Mouse (Mus musculus) embryo, embryonic 9.5 days (tissue): Measurements from ENCODE around the gene Nop9.

Experiments used
- DNase-seq: peaks from one replicate; pipeline ENCODE4 v3.0.0-alpha.2; 2017; ENCODE audit errors: extremely low spot score

Nop9 gene

GRCm38 (mm10) chr14:55769087-55769703 is 23.7 kb downstream of the Nop9 start:
- DNase-seq: no peak

- DNase-seq: no peak
These were observed 31.2 kb downstream of the Nop9 start for GRCm38 (mm10) chr14:55776711-55777110.

- no peak for DNase-seq
These were observed 31.7 kb downstream of the Nop9 start for GRCm38 (mm10) chr14:55777176-55777575.

GRCm38 (mm10) chr14:55777806-55778205 is 32.3 kb downstream of the Nop9 start:
- no peak for DNase-seq

GRCm38 (mm10) chr14:55778686-55779085 is 33.2 kb downstream of the Nop9 start:
- DNase-seq: no peak

- DNase-seq: no peak
These were observed 34.2 kb downstream of the Nop9 start for GRCm38 (mm10) chr14:55779656-55780055.

- DNase-seq: no peak
These were observed 35.2 kb downstream of the Nop9 start for GRCm38 (mm10) chr14:55780736-55781135.

GRCm38 (mm10) chr14:55781310-55781709 is 35.8 kb downstream of the Nop9 start:
- DNase-seq: peak; percentile 71

GRCm38 (mm10) chr14:55782361-55782960 is 37.0 kb downstream of the Nop9 start:
- no peak for DNase-seq

GRCm38 (mm10) chr14:55783171-55783957 is 37.9 kb downstream of the Nop9 start:
- DNase-seq: peak; percentile 45

GRCm38 (mm10) chr14:55783958-55784235 is 38.4 kb downstream of the Nop9 start, which contains the start of gene Adcy4:
Gene Adcy4 (minus strand): TSS chr14:55784095.
- no peak for DNase-seq

- no peak for DNase-seq
These were observed 39.7 kb downstream of the Nop9 start for GRCm38 (mm10) chr14:55785195-55785594.

GRCm38 (mm10) chr14:55787731-55788130 is 42.2 kb downstream of the Nop9 start:
- DNase-seq: no peak

- DNase-seq: peak; percentile 36
These were observed 43.0 kb downstream of the Nop9 start, which contains the start of gene Ripk3 for GRCm38 (mm10) chr14:55788256-55789050. Gene Ripk3 (minus strand): TSS chr14:55788865.

- DNase-seq: no peak
These were observed 48.0 kb downstream of the Nop9 start for GRCm38 (mm10) chr14:55793461-55793860.

GRCm38 (mm10) chr14:55793946-55794345 is 48.5 kb downstream of the Nop9 start:
- DNase-seq: no peak

GRCm38 (mm10) chr14:55795380-55796163 is 50.1 kb downstream of the Nop9 start:
- DNase-seq: no peak
